Mouse (Mus musculus) frontal cortex, adult (tissue): ENCODE measurements around the gene Fam189a1.

ENCODE experiments used
- ATAC-seq: cut with Nextera tagmentation; 2 replicates; pipeline ENCODE4 v1.9.2; 2017; ENCODE audit warnings: mild to moderate bottlenecking, moderate library complexity, mixed read lengths; ENCODE audit not compliant: low TSS enrichment

Fam189a1 gene

GRCm38 (mm10) chr7:64739131-64739530 is 417.2 kb downstream of the Fam189a1 start:
- ATAC-seq, result no peak

- ATAC-seq, result no peak
These were observed 426.6 kb downstream of the Fam189a1 start for GRCm38 (mm10) chr7:64729785-64730184.

GRCm38 (mm10) chr7:64728816-64729215 is 427.6 kb downstream of the Fam189a1 start:
- ATAC-seq, result no peak

- peak; percentile 68 for ATAC-seq
These were observed 428.2 kb downstream of the Fam189a1 start for GRCm38 (mm10) chr7:64728181-64728591.

GRCm38 (mm10) chr7:64725967-64726695 is 430.2 kb downstream of the Fam189a1 start:
- no peak for ATAC-seq

- no peak for ATAC-seq
These were observed 432.0 kb downstream of the Fam189a1 start for GRCm38 (mm10) chr7:64724409-64724808.

GRCm38 (mm10) chr7:64723313-64723712 is 433.1 kb downstream of the Fam189a1 start:
- no peak for ATAC-seq

- ATAC-seq, result no peak
These were observed 440.1 kb downstream of the Fam189a1 start for GRCm38 (mm10) chr7:64716286-64716685.

GRCm38 (mm10) chr7:64709520-64710262 is 446.7 kb downstream of the Fam189a1 start:
- peak; percentile 78 for ATAC-seq

- no peak for ATAC-seq
These were observed 448.2 kb downstream of the Fam189a1 start for GRCm38 (mm10) chr7:64708176-64708575.
